ENCODE assay signal across 21 mouse cellular contexts in genomic region chr13:18495021-18495811, GRCm38 (mm10).
DNase-seq lines count a peak whose midpoint lies in the region; ATAC-seq and TF ChIP-seq lines count a peak whose summit lies in the region.
"Had no signal": no experiment of that assay in that cellular context is flagged by ENCODE, and none has a peak within 500 bp of the region (broad histone marks: within the 10 kb centered on the region; RNA-seq: fewer than 3 reads in every experiment).

No protein-coding gene starts in this region.

- ATAC-seq in forebrain, embryonic 15.5 days (replicated peaks), result peak; percentile 43; the same call in 1 of the 2 replicates
- ATAC-seq in midbrain, embryonic 16.5 days, result no peak
- ATAC-seq: activated CD4-positive, CD25-positive, alpha-beta regulatory T cell, adult 4 months had no signal

- H3K4me1 ChIP-seq in forebrain, embryonic 15.5 days, result peaks cover 6% of the 10 kb centered on the region
- H3K4me1 ChIP-seq in forebrain, embryonic 10.5 days, result peaks cover 16% of the 10 kb centered on the region
- no peaks in the 10 kb centered on the region for H3K4me1 ChIP-seq in cortical plate, adult 2 months (ENCODE audit: control insufficient read depth, insufficient read depth, low read length)
- H3K4me1 ChIP-seq in midbrain, embryonic 16.5 days (ENCODE audit: control insufficient read depth, insufficient read depth, low read length), result peaks cover 8% of the 10 kb centered on the region

- no peaks in the 10 kb centered on the region for H3K36me3 ChIP-seq in forebrain, embryonic 15.5 days
- no peaks in the 10 kb centered on the region for H3K36me3 ChIP-seq in forebrain, embryonic 10.5 days (replicated peaks)
- H3K36me3 ChIP-seq in midbrain, embryonic 16.5 days (ENCODE audit: control insufficient read depth, insufficient read depth, low read length), result no peaks in the 10 kb centered on the region
- H3K36me3 ChIP-seq: heart, embryonic 12.5 days had no signal

- no peaks in the 10 kb centered on the region for H3K27me3 ChIP-seq in forebrain, embryonic 15.5 days
- peaks cover 22% of the 10 kb centered on the region for H3K27me3 ChIP-seq in forebrain, embryonic 10.5 days (ENCODE audit: poor library complexity, severe bottlenecking)
- no peaks in the 10 kb centered on the region for H3K27me3 ChIP-seq in midbrain, embryonic 16.5 days (ENCODE audit: control insufficient read depth, insufficient read depth, low read depth, low read length)
- H3K27me3 ChIP-seq: heart, embryonic 12.5 days had no signal

- H3K27ac ChIP-seq in forebrain, embryonic 15.5 days (replicated peaks), result no peak overlapping the region
- H3K27ac ChIP-seq in forebrain, embryonic 10.5 days, result no peak overlapping the region
- no peak overlapping the region for H3K27ac ChIP-seq in layer of hippocampus, adult 2 months
- peak overlapping the region; percentile 59 for H3K27ac ChIP-seq in cortical plate, adult 2 months (ENCODE audit: insufficient read depth, low read length)
- H3K27ac ChIP-seq in midbrain, embryonic 16.5 days (ENCODE audit: low read length), result no peak overlapping the region; the same call in 1 of the 2 replicates

- 67% methylated on average over 10 of the region's 10 CpGs for WGBS in forebrain, embryonic 15.5 days
- 74% methylated on average over 10 of the region's 10 CpGs for WGBS in forebrain, embryonic 10.5 days
- 62% methylated on average over 10 of the region's 10 CpGs for WGBS in midbrain, embryonic 16.5 days

- H3K9ac ChIP-seq in forebrain, embryonic 15.5 days (replicated peaks), result no peak overlapping the region
- no peak overlapping the region for H3K9ac ChIP-seq in midbrain, embryonic 16.5 days (ENCODE audit: low read depth, low read length)
- H3K9ac ChIP-seq: heart, embryonic 12.5 days had no signal

- intact Hi-C loops in left cerebral cortex, postnatal 14 days (cut with DNase I), result no loop called here

- H3K4me3 ChIP-seq in forebrain, embryonic 15.5 days, result no peak overlapping the region
- no peak overlapping the region for H3K4me3 ChIP-seq in forebrain, embryonic 10.5 days
- H3K4me3 ChIP-seq in layer of hippocampus, adult 2 months, result no peak overlapping the region
- no peak overlapping the region for H3K4me3 ChIP-seq in cortical plate, adult 2 months (ENCODE audit: insufficient read depth, low read length)
- no peak overlapping the region for H3K4me3 ChIP-seq in midbrain, embryonic 16.5 days (ENCODE audit: low read depth, low read length)
- H3K4me3 ChIP-seq: heart, embryonic 12.5 days had no signal

- no peak overlapping the region for H3K4me2 ChIP-seq in forebrain, embryonic 15.5 days (replicated peaks)
- H3K4me2 ChIP-seq in midbrain, embryonic 16.5 days (ENCODE audit: low read length), result peak overlapping the region; percentile 1; the same call in 1 of the 2 replicates
- H3K4me2 ChIP-seq: heart, embryonic 12.5 days had no signal

- no peak for DNase-seq in forebrain, embryonic 10.5 days (ENCODE audit: extremely low spot score, low spot score)
- no peak for DNase-seq in layer of hippocampus, adult 2 months (ENCODE audit: low spot score in 2 of 2)
- no peak for DNase-seq in layer of hippocampus, postnatal 25 days (ENCODE audit: extremely low spot score in 1 of 2, low spot score in 1 of 2)
- DNase-seq in spleen, adult 12 weeks (ENCODE audit: low spot score), result no peak
- DNase-seq in left cerebral cortex, postnatal 14 days (ENCODE audit: low spot score in 2 of 2), result no peak
- DNase-seq: adrenal gland, postnatal 10 days; cerebellum, adult 9-11 months; gastrocnemius, postnatal 14 days; heart, adult 18-20 months; heart, postnatal 10 days; kidney, adult 11 months; kidney, postnatal 4 days; layer of hippocampus, adult 9-11 months; lung, postnatal 4 days; spleen, adult 18-20 months; thymus, postnatal 25 days had no signal

- TF ChIP-seq POLR2A in cortical plate, adult 2 months (IDR thresholded peaks at IDR 0.05; ENCODE audit: extremely low read depth, insufficient read depth, low read length), result no peak

- no peaks in the 10 kb centered on the region for H3K9me3 ChIP-seq in forebrain, embryonic 15.5 days
- no peaks in the 10 kb centered on the region for H3K9me3 ChIP-seq in forebrain, embryonic 10.5 days
- no peaks in the 10 kb centered on the region for H3K9me3 ChIP-seq in midbrain, embryonic 16.5 days (replicated peaks; ENCODE audit: control insufficient read depth, low read length, poor library complexity, severe bottlenecking)
- H3K9me3 ChIP-seq: heart, embryonic 12.5 days had no signal

- TF ChIP-seq CTCF in layer of hippocampus, adult 2 months (conservative IDR thresholded peaks at IDR 0.05), result 0 out of 2 replicates have a peak, but pooled peaks have one; percentile 4
- no peak for TF ChIP-seq CTCF in cortical plate, adult 2 months (IDR thresholded peaks at IDR 0.05; ENCODE audit: extremely low read depth, insufficient read depth, low read length)
